Mouse (Mus musculus) C2C12 (cell line): ENCODE data around the gene Ntrk2.

Experiments
- CEBPB ChIP-seq: IDR thresholded peaks from one replicate; pipeline ENCODE4 v1.6.1; 2011; ENCODE audit warnings: low read depth, mild to moderate bottlenecking, control low read depth, moderate library complexity
- CTCF ChIP-seq: IDR thresholded peaks from one replicate; pipeline ENCODE4 v1.5.1; 2011; ENCODE audit not compliant: control insufficient read depth, insufficient read depth, insufficient read length
- FOSL1 ChIP-seq: IDR thresholded peaks from one replicate; pipeline ENCODE4 v1.8.0; 2011; ENCODE audit warnings: mild to moderate bottlenecking, low read length; ENCODE audit not compliant: poor library complexity, insufficient read depth, severe bottlenecking
- MAX ChIP-seq: IDR thresholded peaks from one replicate; pipeline ENCODE4 v1.6.1; 2011; ENCODE audit warnings: mild to moderate bottlenecking, control low read depth
- MYOD1 ChIP-seq: IDR thresholded peaks from one replicate; pipeline ENCODE4 v1.6.1; 2011; ENCODE audit warnings: low read depth; ENCODE audit not compliant: control insufficient read depth, insufficient read length
- MYOG ChIP-seq: IDR thresholded peaks from one replicate; pipeline ENCODE4 v1.6.1; 2011; ENCODE audit not compliant: control insufficient read depth, insufficient read length; ENCODE audit errors: extremely low read depth
- USF1 ChIP-seq: IDR thresholded peaks from one replicate; pipeline ENCODE4 v1.6.1; 2011; ENCODE audit warnings: low read depth, mild to moderate bottlenecking, control low read depth, moderate library complexity

GRCm38 (mm10) chr13:58912559-58912958 is 106.2 kb downstream of the Ntrk2 start:
- TF ChIP-seq USF1 (no peak), CTCF (no peak), MAX (no peak), MYOG (no peak), MYOD1 (no peak), CEBPB (no peak), FOSL1 (no peak)
